Mouse (Mus musculus): ENCODE data around the gene Pclaf.

- TF ChIP-seq CTCF (IDR thresholded peaks at IDR 0.05; ENCODE audit: low read depth): peak; percentile 45
- TF ChIP-seq EP300 (IDR thresholded peaks at IDR 0.05; ENCODE audit: low read depth): no peak
Measured at GRCm38 (mm10) chr9:65908394-65909300, 18.6 kb downstream of the Pclaf start, which contains the start of the genes Trip4 and Csnk1g1.
